Mouse (Mus musculus) embryonic facial prominence, embryonic 15.5 days (tissue): ENCODE measurements around the gene Anks1. TPM values are rescaled to one million over a fixed set of nuclear protein-coding genes. Genes with fewer than 3 reads are reported as not detected.
"Not testable (repeated sequence)": the region's sequence is repeated elsewhere in the genome, so short reads cannot be mapped to it uniquely, and the experiment has no call there.

Source experiments
- ATAC-seq: fragments of 200-750 bp; cut with Nextera tagmentation; 2 replicates; pipeline ENCODE4 v1.8.0; 2017; ENCODE audit warnings: low read depth, moderate TSS enrichment; ENCODE audit not compliant: insufficient number of reproducible peaks, low FRiP score, low TSS enrichment
- H3K27ac ChIP-seq: fragments of 300-500 bp; sonication (generic); replicated peaks from 2 replicates; pipeline ENCODE4 v1.5.1; 2015; ENCODE audit warnings: mild to moderate bottlenecking, inconsistent platforms
- H3K27me3 ChIP-seq: fragments of 300-500 bp; sonication (generic); 2 replicates; pipeline ENCODE4 v1.6.1; 2015; ENCODE audit warnings: inconsistent platforms
- H3K36me3 ChIP-seq: fragments of 300-500 bp; sonication (generic); 2 replicates; pipeline ENCODE4 v1.6.1; 2015; ENCODE audit warnings: mild to moderate bottlenecking, inconsistent platforms
- H3K4me1 ChIP-seq: fragments of 300-500 bp; sonication (generic); 2 replicates; pipeline ENCODE4 v1.6.1; 2015; ENCODE audit warnings: inconsistent platforms
- H3K4me2 ChIP-seq: fragments of 300-500 bp; sonication (generic); replicated peaks from 2 replicates; pipeline ENCODE4 v1.6.1; 2015; ENCODE audit warnings: mild to moderate bottlenecking, inconsistent platforms
- H3K4me3 ChIP-seq: fragments of 300-500 bp; sonication (generic); replicated peaks from 2 replicates; pipeline ENCODE4 v1.5.1; 2015; ENCODE audit warnings: mild to moderate bottlenecking, inconsistent platforms
- H3K9ac ChIP-seq: fragments of 300-500 bp; sonication (generic); 2 replicates; pipeline ENCODE4 v1.6.1; 2015; ENCODE audit warnings: inconsistent platforms
- H3K9me3 ChIP-seq: fragments of 300-500 bp; sonication (generic); replicated peaks from 2 replicates; pipeline ENCODE4 v1.6.1; 2016; ENCODE audit warnings: inconsistent platforms
- WGBS: fragments of 180-500 bp; shearing (Covaris S2); methylation state at CpG from one replicate; pipeline ENCODE4 v1.1.7; 2015; 5-methylcytosine and 5-hydroxymethylcytosine counted together
- polyA plus RNA-seq: library from polyadenylated mRNA; unstranded; fragments of >200 nt; fragmentation: Nextera tagmentation; extraction: Ambion mirVana; gene quantifications from 2 replicates; pipeline ENCODE4 v1.2.1, GENCODE M21; 2015

Anks1 gene
- polyA plus RNA-seq, 1 experiment from 2014 or later, result 15.3 TPM

- H3K36me3 ChIP-seq, result peaks cover 33% of the 10 kb centered on the region
- H3K4me3 ChIP-seq, ATAC-seq, H3K9me3 ChIP-seq, H3K27me3 ChIP-seq, H3K4me2 ChIP-seq, H3K27ac ChIP-seq, H3K9ac ChIP-seq, H3K4me1 ChIP-seq: not testable (repeated sequence)
- WGBS, result 82% methylated on average over 13 of the region's 14 CpGs
These were observed 73.0 kb downstream of the Anks1 start for GRCm38 (mm10) chr17:27982070-27982457.

DNA sequence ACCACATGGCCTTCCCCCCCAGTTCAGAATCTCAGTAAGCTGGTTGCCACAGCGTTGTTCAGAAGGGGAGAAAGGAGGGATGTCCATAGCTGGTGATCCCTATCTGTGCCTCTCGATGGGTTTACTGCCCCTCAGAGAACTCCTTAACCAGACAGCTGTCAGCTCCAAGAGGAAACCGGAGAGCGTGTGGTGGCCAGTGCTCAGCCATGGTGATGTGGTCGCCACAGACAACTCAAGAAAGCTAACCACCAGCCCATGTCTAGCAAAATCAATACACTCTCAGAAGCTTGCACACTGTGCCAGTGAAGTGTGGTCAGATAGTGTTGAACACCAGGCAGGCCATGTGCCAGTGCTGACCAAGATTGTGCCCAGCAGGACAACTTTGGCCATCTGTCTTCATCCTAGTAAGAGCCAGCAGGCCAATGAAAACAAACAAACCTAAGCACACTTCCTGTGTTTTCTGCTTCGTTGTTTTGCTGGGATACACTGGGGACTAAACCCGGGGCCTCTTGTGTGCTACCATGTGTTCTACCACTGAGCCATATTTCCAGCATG is 73.7 kb downstream of the Anks1 start:
- 74% methylated on average over 7 of the region's 7 CpGs for WGBS
- Histone ChIP-seq H3K9me3 (no peaks in the 10 kb centered on the region), H3K27me3 (no peaks in the 10 kb centered on the region), H3K9ac (no peak overlapping the region), H3K27ac (no peak overlapping the region), H3K4me3 (no peak overlapping the region), H3K4me2 (no peak overlapping the region), H3K36me3 (peaks cover 34% of the 10 kb centered on the region), H3K4me1 (no peaks in the 10 kb centered on the region)
- no peak for ATAC-seq

GRCm38 (mm10) chr17:27984421-27984820 is 75.3 kb downstream of the Anks1 start:
- no peak overlapping the region for H3K9ac ChIP-seq
- no peak for ATAC-seq
- H3K4me2 ChIP-seq, result no peak overlapping the region
- no peaks in the 10 kb centered on the region for H3K27me3 ChIP-seq
- no peak overlapping the region for H3K4me3 ChIP-seq
- H3K4me1 ChIP-seq, result no peaks in the 10 kb centered on the region
- WGBS, result 89% methylated on average over 12 of the region's 12 CpGs
- peaks cover 34% of the 10 kb centered on the region for H3K36me3 ChIP-seq
- no peaks in the 10 kb centered on the region for H3K9me3 ChIP-seq
- H3K27ac ChIP-seq, result no peak overlapping the region

GRCm38 (mm10) chr17:27986106-27986505 is 77.0 kb downstream of the Anks1 start:
- no peaks in the 10 kb centered on the region for H3K9me3 ChIP-seq
- H3K4me3 ChIP-seq, result no peak overlapping the region
- no peak for ATAC-seq
- no peak overlapping the region for H3K27ac ChIP-seq
- peaks cover 37% of the 10 kb centered on the region for H3K36me3 ChIP-seq
- no peaks in the 10 kb centered on the region for H3K4me1 ChIP-seq
- no peaks in the 10 kb centered on the region for H3K27me3 ChIP-seq
- no peak overlapping the region for H3K9ac ChIP-seq
- H3K4me2 ChIP-seq, result no peak overlapping the region
- WGBS, result 94% methylated on average over 19 of the region's 19 CpGs

- Histone ChIP-seq H3K9ac (no peak overlapping the region), H3K36me3 (peaks cover 47% of the 10 kb centered on the region)
- peak; percentile 61; the same call in 1 of the 2 replicates for ATAC-seq
These were observed 80.9 kb downstream of the Anks1 start for GRCm38 (mm10) chr17:27989807-27990542.

GRCm38 (mm10) chr17:27994001-27994944 is 85.2 kb downstream of the Anks1 start:
- peaks cover 36% of the 10 kb centered on the region for H3K36me3 ChIP-seq
- H3K27ac ChIP-seq, result no peak overlapping the region
- H3K27me3 ChIP-seq, result no peaks in the 10 kb centered on the region
- H3K9ac ChIP-seq, result no peak overlapping the region
- H3K4me1 ChIP-seq, result 0 out of 2 replicates have a peak, but pooled peaks cover 4% of the 10 kb centered on the region
- 65% methylated on average over 10 of the region's 10 CpGs for WGBS
- H3K4me3 ChIP-seq, result no peak overlapping the region
- no peak overlapping the region for H3K4me2 ChIP-seq
- no peaks in the 10 kb centered on the region for H3K9me3 ChIP-seq
- ATAC-seq, result no peak

More at GRCm38 (mm10) chr17:27989807-27990542, 80.9 kb downstream of the Anks1 start:
- Histone ChIP-seq H3K27ac (no peak overlapping the region), H3K9me3 (no peaks in the 10 kb centered on the region), H3K4me2 (no peak overlapping the region), H3K4me3 (no peak overlapping the region), H3K4me1 (no peaks in the 10 kb centered on the region), H3K27me3 (no peaks in the 10 kb centered on the region)
- 45% methylated on average over 15 of the region's 15 CpGs for WGBS

DNA sequence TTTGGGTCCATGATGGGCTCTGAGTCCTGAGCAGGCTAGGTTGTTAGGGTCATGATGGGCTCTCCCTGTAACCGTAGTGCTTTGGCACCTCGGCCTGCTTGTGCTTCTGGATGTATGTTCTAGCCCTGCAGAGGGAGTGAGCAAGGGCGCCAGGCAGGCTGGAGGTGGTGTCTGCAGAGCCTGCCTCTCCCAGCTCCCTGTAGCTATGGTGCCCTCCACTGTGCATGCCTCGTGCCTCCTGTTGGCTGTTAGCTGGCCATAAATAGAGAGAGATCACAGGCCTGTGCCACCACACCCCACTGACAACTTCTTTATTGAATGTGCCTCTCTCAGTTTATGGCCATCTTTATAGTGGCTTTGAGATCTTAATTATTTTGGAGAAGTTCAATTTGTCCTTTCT is 87.2 kb downstream of the Anks1 start:
- no peak overlapping the region for H3K27ac ChIP-seq
- no peak for ATAC-seq
- H3K36me3 ChIP-seq, result peaks cover 32% of the 10 kb centered on the region
- no peak overlapping the region for H3K4me3 ChIP-seq
- peaks cover 21% of the 10 kb centered on the region for H3K4me1 ChIP-seq
- WGBS, result 92% methylated on average over 4 of the region's 4 CpGs
- no peaks in the 10 kb centered on the region for H3K27me3 ChIP-seq
- H3K9me3 ChIP-seq, result no peaks in the 10 kb centered on the region
- H3K4me2 ChIP-seq, result no peak overlapping the region
- H3K9ac ChIP-seq, result no peak overlapping the region

GRCm38 (mm10) chr17:27997212-27997611 is 88.1 kb downstream of the Anks1 start:
- Histone ChIP-seq H3K36me3 (peaks cover 32% of the 10 kb centered on the region), H3K4me1 (peaks cover 28% of the 10 kb centered on the region), H3K27me3 (no peaks in the 10 kb centered on the region), H3K9ac (no peak overlapping the region), H3K9me3 (no peaks in the 10 kb centered on the region), H3K27ac (no peak overlapping the region), H3K4me2 (no peak overlapping the region), H3K4me3 (no peak overlapping the region)
- WGBS, result 49% methylated on average over 12 of the region's 12 CpGs
- no peak for ATAC-seq

DNA sequence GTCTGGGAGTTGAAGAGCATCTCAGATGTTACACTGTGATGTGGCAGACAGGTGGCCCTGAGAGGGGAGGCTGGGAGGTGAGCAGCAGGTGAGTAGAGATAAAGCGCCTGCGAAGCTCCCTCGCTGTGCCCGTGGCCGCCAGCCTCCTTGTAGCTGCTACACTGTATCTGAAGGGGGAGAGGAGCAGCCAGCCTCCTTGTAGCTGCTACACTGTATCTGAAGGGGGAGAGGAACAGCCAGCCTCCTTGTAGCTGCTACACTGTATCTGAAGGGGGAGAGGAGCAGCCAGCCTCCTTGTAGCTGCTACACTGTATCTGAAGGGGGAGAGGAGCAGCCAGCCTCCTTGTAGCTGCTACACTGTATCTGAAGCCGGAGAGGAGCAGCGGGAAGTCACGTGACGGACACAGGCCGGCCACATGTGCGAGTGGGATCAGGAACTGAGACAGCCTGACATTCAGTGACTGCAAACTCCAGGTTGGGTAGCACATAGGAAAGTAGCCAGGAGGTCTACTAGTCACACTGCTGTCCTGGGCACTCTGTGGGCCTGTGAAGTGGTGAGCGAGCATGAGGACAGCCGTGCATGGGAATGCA is 90.7 kb downstream of the Anks1 start:
- Histone ChIP-seq H3K4me1 (peaks cover 28% of the 10 kb centered on the region), H3K27ac (peak overlapping the region; percentile 65), H3K36me3 (peaks cover 30% of the 10 kb centered on the region)
- H3K4me2 ChIP-seq, H3K27me3 ChIP-seq, H3K9me3 ChIP-seq, H3K4me3 ChIP-seq, H3K9ac ChIP-seq: not testable (repeated sequence)
- WGBS, result 59% methylated on average over 13 of the region's 13 CpGs
- ATAC-seq, result peak; percentile 24; the same call in 1 of the 2 replicates

DNA sequence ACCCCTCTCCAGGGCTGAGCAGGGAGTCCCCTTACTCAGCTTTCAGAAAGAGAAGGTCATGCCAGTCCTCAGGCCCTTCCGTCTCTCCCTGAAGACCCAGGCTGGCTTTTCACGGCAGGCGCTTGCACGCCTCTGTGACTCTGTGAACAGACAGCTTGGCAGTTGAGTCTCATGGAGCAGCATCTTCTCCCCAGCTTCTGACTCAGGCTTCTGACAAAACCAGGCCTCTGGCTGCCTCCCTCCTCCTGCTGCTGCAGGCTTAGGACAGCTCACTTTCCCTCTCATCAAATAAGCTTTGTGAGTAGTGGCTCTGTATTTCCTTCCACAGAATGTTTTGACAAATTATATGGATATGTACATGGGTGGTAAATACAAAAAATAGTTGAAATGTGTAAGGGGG is 91.3 kb downstream of the Anks1 start:
- Histone ChIP-seq H3K4me3 (no peak overlapping the region), H3K4me1 (peaks cover 31% of the 10 kb centered on the region), H3K9ac (no peak overlapping the region), H3K36me3 (peaks cover 24% of the 10 kb centered on the region), H3K27me3 (no peaks in the 10 kb centered on the region), H3K27ac (peak overlapping the region; percentile 65), H3K4me2 (no peak overlapping the region), H3K9me3 (no peaks in the 10 kb centered on the region)
- no peak for ATAC-seq
- WGBS, result 57% methylated on average over 4 of the region's 4 CpGs

GRCm38 (mm10) chr17:28000851-28001250 is 91.7 kb downstream of the Anks1 start:
- Histone ChIP-seq H3K27ac (peak overlapping the region; percentile 63; the same call in 1 of the 2 replicates), H3K9me3 (no peaks in the 10 kb centered on the region), H3K4me1 (peaks cover 35% of the 10 kb centered on the region), H3K27me3 (no peaks in the 10 kb centered on the region), H3K4me3 (no peak overlapping the region), H3K4me2 (no peak overlapping the region), H3K36me3 (peaks cover 20% of the 10 kb centered on the region), H3K9ac (no peak overlapping the region)
- 56% methylated on average over 1 of the region's 1 CpGs for WGBS
- ATAC-seq, result peak; percentile 44; the same call in 1 of the 2 replicates
